Mouse (Mus musculus): ENCODE results near the gene Papola.
A peak's percentile ranks its signal among the peaks of the same experiment; 100 is the strongest.

The Papola gene

GRCm38 (mm10) chr12:105784196-105784999, at the start of gene Papola:
Papola (plus strand) TSS chr12:105784694.
- no peaks in the 10 kb centered on the region for H3K27me3 ChIP-seq (ENCODE audit: control insufficient read depth, insufficient read depth, low read length, poor library complexity, severe bottlenecking)
- H3K36me3 ChIP-seq (ENCODE audit: control insufficient read depth, insufficient read depth, low read length, poor library complexity, severe bottlenecking) = peaks cover 3% of the 10 kb centered on the region; the same call in 1 of the 2 replicates
- DNase-seq (ENCODE audit: low read depth, low spot score) = peak; percentile 95

GRCm38 (mm10) chr12:105735226-105735888, 49.1 kb upstream of the Papola start:
- no peaks in the 10 kb centered on the region for H3K27me3 ChIP-seq (ENCODE audit: control insufficient read depth, insufficient read depth, low read length, poor library complexity, severe bottlenecking)

GRCm38 (mm10) chr12:105735889-105736251, 48.6 kb upstream of the Papola start:
- Histone ChIP-seq H3K36me3 (ENCODE audit: control insufficient read depth, insufficient read depth, low read length, poor library complexity, severe bottlenecking) (no peaks in the 10 kb centered on the region), H3K27me3 (ENCODE audit: control insufficient read depth, insufficient read depth, low read length, poor library complexity, severe bottlenecking) (no peaks in the 10 kb centered on the region)
- no peak for DNase-seq (ENCODE audit: low read depth, low spot score)

More at GRCm38 (mm10) chr12:105735226-105735888, 49.1 kb upstream of the Papola start:
- DNase-seq (ENCODE audit: low read depth, low spot score) = no peak
- H3K36me3 ChIP-seq (ENCODE audit: control insufficient read depth, insufficient read depth, low read length, poor library complexity, severe bottlenecking) = no peaks in the 10 kb centered on the region

GRCm38 (mm10) chr12:105738316-105739096, 46.0 kb upstream of the Papola start:
- H3K27me3 ChIP-seq (ENCODE audit: control insufficient read depth, insufficient read depth, low read length, poor library complexity, severe bottlenecking) = no peaks in the 10 kb centered on the region
- no peak for DNase-seq (ENCODE audit: low read depth, low spot score)
- H3K36me3 ChIP-seq (ENCODE audit: control insufficient read depth, insufficient read depth, low read length, poor library complexity, severe bottlenecking) = no peaks in the 10 kb centered on the region

GRCm38 (mm10) chr12:105739656-105740055, 44.8 kb upstream of the Papola start:
- H3K36me3 ChIP-seq (ENCODE audit: control insufficient read depth, insufficient read depth, low read length, poor library complexity, severe bottlenecking) = no peaks in the 10 kb centered on the region

GRCm38 (mm10) chr12:105748114-105748513, 36.4 kb upstream of the Papola start:
- no peak for DNase-seq (ENCODE audit: low read depth, low spot score)
- Histone ChIP-seq H3K36me3 (ENCODE audit: control insufficient read depth, insufficient read depth, low read length, poor library complexity, severe bottlenecking) (no peaks in the 10 kb centered on the region), H3K27me3 (ENCODE audit: control insufficient read depth, insufficient read depth, low read length, poor library complexity, severe bottlenecking) (no peaks in the 10 kb centered on the region)

More at GRCm38 (mm10) chr12:105739656-105740055, 44.8 kb upstream of the Papola start:
- no peaks in the 10 kb centered on the region for H3K27me3 ChIP-seq (ENCODE audit: control insufficient read depth, insufficient read depth, low read length, poor library complexity, severe bottlenecking)
- DNase-seq (ENCODE audit: low read depth, low spot score) = no peak

- H3K36me3 ChIP-seq (ENCODE audit: control insufficient read depth, insufficient read depth, low read length, poor library complexity, severe bottlenecking) = no peaks in the 10 kb centered on the region
- no peaks in the 10 kb centered on the region for H3K27me3 ChIP-seq (ENCODE audit: control insufficient read depth, insufficient read depth, low read length, poor library complexity, severe bottlenecking)
- no peak for DNase-seq (ENCODE audit: low read depth, low spot score)
These were observed 30.7 kb upstream of the Papola start for GRCm38 (mm10) chr12:105753813-105754212.

GRCm38 (mm10) chr12:105757816-105758497, 26.5 kb upstream of the Papola start:
- no peak for DNase-seq (ENCODE audit: low read depth, low spot score)

GRCm38 (mm10) chr12:105758911-105759310, 25.6 kb upstream of the Papola start:
- no peak for DNase-seq (ENCODE audit: low read depth, low spot score)
- H3K27me3 ChIP-seq (ENCODE audit: control insufficient read depth, insufficient read depth, low read length, poor library complexity, severe bottlenecking) = no peaks in the 10 kb centered on the region

More at GRCm38 (mm10) chr12:105757816-105758497, 26.5 kb upstream of the Papola start:
- Histone ChIP-seq H3K27me3 (ENCODE audit: control insufficient read depth, insufficient read depth, low read length, poor library complexity, severe bottlenecking) (no peaks in the 10 kb centered on the region), H3K36me3 (ENCODE audit: control insufficient read depth, insufficient read depth, low read length, poor library complexity, severe bottlenecking) (no peaks in the 10 kb centered on the region)

GRCm38 (mm10) chr12:105759849-105760478, 24.5 kb upstream of the Papola start:
- Histone ChIP-seq H3K36me3 (ENCODE audit: control insufficient read depth, insufficient read depth, low read length, poor library complexity, severe bottlenecking) (no peaks in the 10 kb centered on the region), H3K27me3 (ENCODE audit: control insufficient read depth, insufficient read depth, low read length, poor library complexity, severe bottlenecking) (no peaks in the 10 kb centered on the region)
- DNase-seq (ENCODE audit: low read depth, low spot score) = no peak

More at GRCm38 (mm10) chr12:105758911-105759310, 25.6 kb upstream of the Papola start:
- no peaks in the 10 kb centered on the region for H3K36me3 ChIP-seq (ENCODE audit: control insufficient read depth, insufficient read depth, low read length, poor library complexity, severe bottlenecking)

GRCm38 (mm10) chr12:105761171-105761570, 23.3 kb upstream of the Papola start:
- Histone ChIP-seq H3K27me3 (ENCODE audit: control insufficient read depth, insufficient read depth, low read length, poor library complexity, severe bottlenecking) (no peaks in the 10 kb centered on the region), H3K36me3 (ENCODE audit: control insufficient read depth, insufficient read depth, low read length, poor library complexity, severe bottlenecking) (no peaks in the 10 kb centered on the region)
- peak; percentile 62 for DNase-seq (ENCODE audit: low read depth, low spot score)

- no peaks in the 10 kb centered on the region for H3K27me3 ChIP-seq (ENCODE audit: control insufficient read depth, insufficient read depth, low read length, poor library complexity, severe bottlenecking)
- H3K36me3 ChIP-seq (ENCODE audit: control insufficient read depth, insufficient read depth, low read length, poor library complexity, severe bottlenecking) = no peaks in the 10 kb centered on the region
- DNase-seq (ENCODE audit: low read depth, low spot score) = no peak
These were observed 22.9 kb upstream of the Papola start for GRCm38 (mm10) chr12:105761629-105762028.

GRCm38 (mm10) chr12:105769700-105770099, 14.8 kb upstream of the Papola start:
- Histone ChIP-seq H3K36me3 (ENCODE audit: control insufficient read depth, insufficient read depth, low read length, poor library complexity, severe bottlenecking) (no peaks in the 10 kb centered on the region), H3K27me3 (ENCODE audit: control insufficient read depth, insufficient read depth, low read length, poor library complexity, severe bottlenecking) (no peaks in the 10 kb centered on the region)
- DNase-seq (ENCODE audit: low read depth, low spot score) = no peak

GRCm38 (mm10) chr12:105774871-105775270, 9.6 kb upstream of the Papola start:
- no peaks in the 10 kb centered on the region for H3K36me3 ChIP-seq (ENCODE audit: control insufficient read depth, insufficient read depth, low read length, poor library complexity, severe bottlenecking)
- DNase-seq (ENCODE audit: low read depth, low spot score) = no peak
- no peaks in the 10 kb centered on the region for H3K27me3 ChIP-seq (ENCODE audit: control insufficient read depth, insufficient read depth, low read length, poor library complexity, severe bottlenecking)

Data from splenic B cell, adult 2 months (primary cell).